Mouse (Mus musculus): ENCODE results near the gene Hdac8.

The Hdac8 gene

GRCm38 (mm10) chrX:102504644-102505481 is at the start of gene Hdac8:
Gene Hdac8 (minus strand): TSS chrX:102505359.
- DNase-seq: peak; percentile 46

- no peak for DNase-seq
Observed at GRCm38 (mm10) chrX:102509205-102509604, 4.0 kb upstream of the Hdac8 start.

DNA sequence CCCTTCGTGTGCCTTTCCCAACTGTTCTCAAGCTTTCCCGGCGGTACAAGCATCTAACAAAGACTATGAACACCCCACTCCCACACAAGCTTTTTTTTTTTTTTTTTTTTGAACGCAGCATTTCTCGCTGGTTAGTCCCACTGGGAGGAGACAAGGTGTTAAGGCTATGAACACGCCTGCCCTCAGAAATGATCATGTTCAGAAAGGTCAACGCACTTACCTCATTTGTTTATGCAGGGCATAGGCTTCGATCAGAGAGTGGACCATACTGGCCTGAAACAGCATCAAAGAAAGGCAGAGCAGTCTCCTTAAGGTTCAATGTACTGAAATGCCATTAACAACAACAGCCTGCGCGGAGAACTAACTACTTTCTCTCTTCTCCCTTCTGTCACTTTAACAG is 980 bp downstream of the Hdac8 start:
- no peak for DNase-seq

DNA sequence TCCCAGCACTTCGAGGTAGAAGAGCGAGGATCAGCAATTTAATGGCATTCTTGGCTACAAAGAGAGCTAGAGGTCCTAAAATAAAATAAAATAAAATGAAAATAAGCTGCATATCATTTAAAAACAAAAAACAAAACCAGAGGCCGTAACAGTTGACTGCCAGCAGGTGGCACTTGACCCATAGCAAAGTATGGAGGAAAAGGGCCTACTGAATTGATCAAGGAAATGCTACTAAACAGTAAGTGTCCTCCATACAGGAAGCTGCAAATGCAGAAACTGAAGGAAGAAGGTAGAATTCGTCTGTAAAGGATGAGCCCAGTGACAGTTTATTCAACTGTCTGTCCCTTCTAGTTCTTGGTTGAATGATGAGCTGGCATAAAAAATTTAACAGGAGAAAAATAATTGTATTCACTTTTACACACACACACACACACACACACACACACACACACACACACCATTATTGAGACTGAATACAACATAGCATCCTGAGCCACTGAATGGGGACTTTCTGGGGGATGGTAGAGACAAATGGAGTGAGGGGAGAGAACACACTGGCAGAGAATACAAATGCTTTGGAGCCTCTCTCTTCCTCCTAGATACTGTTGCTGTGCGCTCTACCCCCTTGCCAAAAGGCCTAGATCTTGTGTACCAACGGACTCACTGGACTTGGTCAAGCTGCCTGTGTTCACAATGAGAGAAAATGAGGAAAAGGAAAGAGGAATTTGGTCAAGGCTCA is 11.0 kb downstream of the Hdac8 start:
- DNase-seq: peak; percentile 6

- no peak for DNase-seq
Observed at GRCm38 (mm10) chrX:102485575-102485974, 19.6 kb downstream of the Hdac8 start.

DNA sequence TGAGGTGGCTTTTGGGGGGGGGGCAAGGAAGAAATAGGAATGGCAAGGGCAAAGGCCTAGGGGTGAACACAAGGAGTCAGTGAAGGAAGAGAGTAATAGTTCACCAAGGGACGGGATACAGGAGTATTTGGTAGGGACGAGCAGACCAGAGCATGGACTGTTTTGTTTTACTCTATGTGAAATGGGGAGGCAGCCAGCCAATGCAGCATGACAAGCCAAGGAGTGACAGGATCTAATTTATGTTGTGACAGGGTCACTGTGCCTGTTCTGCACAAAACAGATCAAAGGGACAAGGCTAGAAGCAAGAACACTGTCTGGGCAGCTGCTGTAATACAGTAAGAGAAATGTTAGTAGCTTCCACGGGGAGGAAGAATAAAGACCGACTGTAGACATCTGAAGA is 25.5 kb downstream of the Hdac8 start:
- DNase-seq: no peak

GRCm38 (mm10) chrX:102478965-102479364 is 26.2 kb downstream of the Hdac8 start:
- DNase-seq: no peak

DNA sequence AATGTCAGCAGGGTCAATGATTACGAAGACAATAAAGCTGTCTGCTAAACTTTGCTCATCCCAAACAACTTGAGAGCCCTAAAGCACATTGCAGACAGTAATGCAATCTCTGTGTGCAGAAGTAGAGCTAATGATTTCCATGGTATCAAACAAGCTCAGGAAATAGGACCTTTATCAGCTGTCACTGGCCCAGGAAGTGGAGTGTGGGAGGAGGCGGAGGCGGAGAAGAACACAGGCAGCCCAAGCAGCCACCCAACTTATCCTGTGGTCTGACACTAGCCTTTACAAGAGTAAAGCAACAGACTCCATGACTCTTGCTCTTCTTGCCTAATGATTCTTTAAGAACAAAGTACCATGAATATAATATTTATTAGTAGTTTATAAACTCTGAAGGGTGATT is 26.7 kb downstream of the Hdac8 start:
- no peak for DNase-seq

DNA sequence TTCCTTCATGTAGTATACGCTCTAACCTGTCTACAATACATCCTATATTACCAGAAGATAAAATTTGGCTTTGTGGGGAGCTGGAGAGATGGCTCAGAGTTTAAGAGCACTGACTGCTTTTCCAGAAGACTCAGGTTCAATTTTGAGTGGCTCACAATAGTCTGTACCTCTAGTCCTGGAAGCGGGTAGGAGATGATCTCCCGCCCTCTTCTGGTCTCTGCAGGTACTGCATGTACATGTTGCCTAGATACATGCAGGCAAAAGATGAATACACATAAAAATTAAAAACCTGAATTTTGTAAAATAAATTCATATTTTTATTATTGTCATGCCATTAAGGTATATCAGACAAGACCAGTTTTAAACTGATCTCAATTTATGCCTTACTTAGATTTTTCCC is 28.4 kb downstream of the Hdac8 start:
- peak; percentile 44 for DNase-seq

- no peak for DNase-seq
Observed at GRCm38 (mm10) chrX:102475555-102475954, 29.6 kb downstream of the Hdac8 start.

GRCm38 (mm10) chrX:102418343-102419127 is 86.6 kb downstream of the Hdac8 start:
- DNase-seq: no peak

- DNase-seq: no peak
Observed at GRCm38 (mm10) chrX:102416972-102417371, 88.2 kb downstream of the Hdac8 start.

DNA sequence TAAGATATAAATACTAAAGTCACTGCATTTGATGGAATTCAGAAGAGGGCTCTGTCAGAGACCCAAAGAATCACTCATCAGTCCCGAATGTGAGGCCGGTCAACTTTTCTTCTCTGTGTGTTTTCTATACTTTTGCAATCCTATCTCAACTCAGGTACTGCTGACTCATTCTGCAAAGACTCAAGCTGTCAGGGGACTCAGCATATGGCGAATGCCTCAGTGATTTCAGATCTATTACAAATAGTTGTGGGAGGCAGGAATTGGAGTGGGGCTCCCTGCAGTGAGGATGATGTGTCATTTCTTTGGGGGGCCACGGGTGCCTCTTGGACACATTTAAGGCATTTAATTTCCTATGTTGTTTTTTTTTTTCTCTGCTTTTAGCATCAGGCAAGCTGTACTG is 88.8 kb downstream of the Hdac8 start:
- no peak for DNase-seq

DNA sequence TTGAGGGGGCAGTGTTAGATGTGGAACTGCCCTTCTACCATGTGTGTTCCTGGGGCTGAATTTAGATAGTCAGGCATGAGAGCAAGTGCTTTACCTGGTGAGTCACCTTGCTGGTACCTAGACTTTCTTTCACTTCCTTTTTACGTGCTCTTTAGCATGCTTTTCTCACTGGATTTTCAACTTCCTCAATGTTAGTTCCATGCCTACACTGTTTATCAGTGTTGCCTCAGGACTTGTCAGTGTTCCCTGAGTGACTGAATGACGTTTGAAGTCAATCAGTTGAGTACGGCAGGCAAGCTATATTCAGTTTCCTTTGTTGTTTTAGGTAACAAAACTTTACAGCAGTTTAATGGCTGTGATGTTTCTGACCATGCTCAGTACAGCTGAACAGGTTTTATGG is 120.4 kb downstream of the Hdac8 start:
- DNase-seq: no peak

GRCm38 (mm10) chrX:102383151-102383550 is 122.0 kb downstream of the Hdac8 start:
- DNase-seq: no peak

GRCm38 (mm10) chrX:102366510-102366909 is 138.6 kb downstream of the Hdac8 start:
- DNase-seq: no peak

DNA sequence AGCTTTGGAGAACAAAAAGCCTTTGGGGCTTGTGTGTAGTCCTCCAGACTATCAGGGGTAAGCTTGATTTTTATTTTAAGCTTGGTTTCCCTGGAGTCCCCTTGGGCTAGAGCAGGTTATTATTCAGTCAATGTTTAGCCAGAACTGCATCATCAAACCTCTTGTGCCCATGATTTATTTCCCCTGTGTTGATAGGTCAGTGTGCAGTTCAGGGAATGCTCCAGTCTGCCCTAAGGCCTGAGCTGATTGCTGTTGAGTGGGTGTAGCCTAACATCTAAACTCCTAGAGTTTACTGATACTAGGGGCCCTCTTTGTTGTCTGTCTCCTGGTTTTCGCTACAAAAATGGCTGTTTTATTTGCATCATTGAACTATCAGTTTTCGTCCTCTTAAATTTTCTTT is 142.9 kb downstream of the Hdac8 start:
- no peak for DNase-seq

GRCm38 (mm10) chrX:102353412-102353811 is 151.7 kb downstream of the Hdac8 start:
- DNase-seq: no peak

GRCm38 (mm10) chrX:102349843-102350731 is 155.1 kb downstream of the Hdac8 start:
- DNase-seq: no peak

DNA sequence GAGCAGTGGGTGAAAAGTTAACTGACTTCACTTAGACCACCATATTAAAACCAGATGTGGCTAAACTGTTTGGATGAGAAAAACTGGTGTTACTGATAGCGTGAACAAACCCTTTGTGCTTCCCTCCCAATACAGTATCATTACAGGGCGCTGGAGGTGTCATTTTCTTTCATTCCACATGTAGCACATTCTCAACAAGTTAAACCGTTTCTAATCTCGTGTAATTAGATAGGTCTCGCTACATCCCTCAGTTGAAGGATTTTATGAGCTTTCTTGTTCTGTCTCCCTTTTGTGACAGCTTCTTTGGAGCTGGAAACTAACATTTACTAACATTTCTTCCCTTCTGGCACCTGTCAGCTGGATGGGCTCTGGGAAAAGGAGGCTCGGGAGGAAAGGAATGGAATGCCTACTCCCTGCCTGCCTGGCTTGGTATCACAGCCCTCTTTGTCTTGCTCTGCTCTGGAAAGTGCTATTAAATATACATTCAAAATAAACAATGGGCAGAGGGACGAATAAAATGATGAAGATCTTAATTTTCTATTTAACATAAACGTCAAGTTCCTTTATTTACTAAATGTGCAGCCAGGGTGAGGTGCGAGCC is 156.2 kb downstream of the Hdac8 start:
- no peak for DNase-seq

DNA sequence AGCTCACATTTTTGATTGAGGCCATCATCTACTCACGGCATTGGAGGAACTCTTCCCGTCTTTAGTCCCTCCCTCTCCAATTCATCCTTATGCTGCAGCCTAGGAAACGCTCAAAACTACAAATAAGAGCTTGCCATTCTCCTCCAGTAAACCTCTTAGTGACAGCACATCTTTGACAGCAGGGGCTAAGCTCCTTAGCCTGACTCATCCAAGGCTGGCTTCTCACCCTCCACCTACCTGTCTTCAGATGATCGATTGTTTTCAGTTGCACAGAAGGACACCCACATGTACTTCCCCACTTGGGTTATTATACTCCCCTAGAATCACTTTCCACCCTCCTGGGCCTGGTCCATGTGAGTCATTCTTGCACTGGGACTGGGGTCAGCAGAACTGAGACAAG is 163.5 kb downstream of the Hdac8 start:
- no peak for DNase-seq

All from thymus, postnatal 25 days (tissue).